Mouse (Mus musculus): ENCODE data around the gene Uba2. TPM values are rescaled to one million over a fixed set of nuclear protein-coding genes. Genes with fewer than 3 reads are reported as not detected.
"Not testable (repeated sequence)": the region's sequence is repeated elsewhere in the genome, so short reads cannot be mapped to it uniquely, and the experiment has no call there.

Uba2 gene
- polyA plus RNA-seq, 1 experiment, result 32.7 TPM

- 83% methylated on average over 6 of the region's 6 CpGs for WGBS
- Histone ChIP-seq H3K27me3 (replicated peaks; ENCODE audit: control insufficient read depth, insufficient read depth, low read length) (no peaks in the 10 kb centered on the region), H3K4me3 (ENCODE audit: insufficient read depth, low read depth, low read length) (no peak overlapping the region), H3K36me3 (ENCODE audit: control insufficient read depth, insufficient read depth, low read length) (no peaks in the 10 kb centered on the region), H3K4me1 (ENCODE audit: control insufficient read depth, insufficient read depth, low read length) (no peaks in the 10 kb centered on the region), H3K27ac (ENCODE audit: insufficient read depth, low read depth, low read length) (no peak overlapping the region)
- TF ChIP-seq CTCF (conservative IDR thresholded peaks at IDR 0.05; ENCODE audit: insufficient read depth, insufficient read length, low read depth, low read length), result no peak
- DNase-seq, result no peak
Measured at GRCm38 (mm10) chr7:34122987-34123720, 46.2 kb downstream of the Uba2 start.

DNA sequence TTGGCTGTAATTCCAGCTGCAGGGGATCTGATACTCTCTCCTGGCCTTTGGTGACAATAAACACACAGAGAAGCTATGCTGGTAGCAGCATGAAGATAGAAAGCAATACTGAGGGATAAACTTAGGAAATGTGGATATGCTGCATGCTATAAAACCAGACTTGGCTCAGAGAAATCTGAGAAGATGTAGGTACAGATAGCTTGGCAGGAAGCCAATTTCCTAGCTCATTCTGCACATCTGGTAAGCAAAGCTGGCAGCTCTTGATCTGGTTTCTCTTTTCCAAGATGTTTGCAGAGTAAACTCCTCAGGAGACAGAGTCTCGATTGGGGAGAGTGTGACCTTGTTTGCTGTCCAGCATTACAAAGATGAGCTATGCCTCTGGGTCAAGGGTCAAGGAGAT, 48.8 kb downstream of the Uba2 start:
- WGBS, result 11% methylated on average over 1 of the region's 1 CpGs
- not testable (repeated sequence) for H3K27ac ChIP-seq (ENCODE audit: insufficient read depth, low read depth, low read length); H3K4me3 ChIP-seq (ENCODE audit: insufficient read depth, low read depth, low read length); DNase-seq; H3K36me3 ChIP-seq (ENCODE audit: control insufficient read depth, insufficient read depth, low read length); H3K4me1 ChIP-seq (ENCODE audit: control insufficient read depth, insufficient read depth, low read length); H3K27me3 ChIP-seq (replicated peaks; ENCODE audit: control insufficient read depth, insufficient read depth, low read length)

GRCm38 (mm10) chr7:34116601-34117000, 52.8 kb downstream of the Uba2 start:
- no peak overlapping the region for H3K4me3 ChIP-seq (ENCODE audit: insufficient read depth, low read depth, low read length)
- no peak overlapping the region for H3K27ac ChIP-seq (ENCODE audit: insufficient read depth, low read depth, low read length)
- WGBS, result 59% methylated on average over 3 of the region's 3 CpGs
- TF ChIP-seq CTCF (conservative IDR thresholded peaks at IDR 0.05; ENCODE audit: insufficient read depth, insufficient read length, low read depth, low read length) (no peak), POLR2A (IDR thresholded peaks at IDR 0.05; ENCODE audit: low read depth, low read length) (no peak)
- H3K27me3 ChIP-seq (replicated peaks; ENCODE audit: control insufficient read depth, insufficient read depth, low read length), result no peaks in the 10 kb centered on the region
- H3K36me3 ChIP-seq (ENCODE audit: control insufficient read depth, insufficient read depth, low read length), result no peaks in the 10 kb centered on the region
- H3K4me1 ChIP-seq (ENCODE audit: control insufficient read depth, insufficient read depth, low read length), result no peaks in the 10 kb centered on the region
- no peak for DNase-seq

DNA sequence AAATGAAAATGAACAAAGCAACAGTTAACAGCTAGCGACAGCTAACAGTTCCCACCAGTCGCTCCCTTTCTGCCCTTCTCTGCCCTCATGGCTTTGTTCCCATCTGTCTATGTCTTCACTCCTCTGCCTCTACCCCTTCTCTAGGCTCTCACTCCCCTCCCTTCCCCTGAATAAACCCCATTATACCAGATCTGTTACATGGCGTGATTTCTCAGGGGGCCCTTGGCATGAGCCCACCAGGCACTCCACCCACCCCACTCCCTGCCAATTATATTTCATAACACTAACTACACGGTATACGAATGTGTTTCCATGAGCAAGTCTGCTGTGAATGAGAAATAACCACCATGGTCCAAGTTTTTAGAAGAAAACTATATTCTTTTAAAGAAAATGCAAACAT, 60.2 kb downstream of the Uba2 start:
- Histone ChIP-seq H3K4me1 (ENCODE audit: control insufficient read depth, insufficient read depth, low read length) (no peaks in the 10 kb centered on the region), H3K27me3 (replicated peaks; ENCODE audit: control insufficient read depth, insufficient read depth, low read length) (no peaks in the 10 kb centered on the region), H3K4me3 (ENCODE audit: insufficient read depth, low read depth, low read length) (no peak overlapping the region), H3K27ac (ENCODE audit: insufficient read depth, low read depth, low read length) (no peak overlapping the region), H3K36me3 (ENCODE audit: control insufficient read depth, insufficient read depth, low read length) (no peaks in the 10 kb centered on the region)
- DNase-seq, result no peak
- TF ChIP-seq POLR2A (IDR thresholded peaks at IDR 0.05; ENCODE audit: low read depth, low read length), result no peak
- no peak for TF ChIP-seq CTCF (conservative IDR thresholded peaks at IDR 0.05; ENCODE audit: insufficient read depth, insufficient read length, low read depth, low read length)
- 85% methylated on average over 5 of the region's 5 CpGs for WGBS

GRCm38 (mm10) chr7:34101276-34101675, 68.1 kb downstream of the Uba2 start:
- Histone ChIP-seq H3K4me1 (ENCODE audit: control insufficient read depth, insufficient read depth, low read length) (no peaks in the 10 kb centered on the region), H3K4me3 (ENCODE audit: insufficient read depth, low read depth, low read length) (no peak overlapping the region), H3K36me3 (ENCODE audit: control insufficient read depth, insufficient read depth, low read length) (no peaks in the 10 kb centered on the region), H3K27me3 (replicated peaks; ENCODE audit: control insufficient read depth, insufficient read depth, low read length) (no peaks in the 10 kb centered on the region), H3K27ac (ENCODE audit: insufficient read depth, low read depth, low read length) (no peak overlapping the region)
- TF ChIP-seq CTCF (conservative IDR thresholded peaks at IDR 0.05; ENCODE audit: insufficient read depth, insufficient read length, low read depth, low read length) (no peak), POLR2A (IDR thresholded peaks at IDR 0.05; ENCODE audit: low read depth, low read length) (no peak)
- DNase-seq, result no peak

DNA sequence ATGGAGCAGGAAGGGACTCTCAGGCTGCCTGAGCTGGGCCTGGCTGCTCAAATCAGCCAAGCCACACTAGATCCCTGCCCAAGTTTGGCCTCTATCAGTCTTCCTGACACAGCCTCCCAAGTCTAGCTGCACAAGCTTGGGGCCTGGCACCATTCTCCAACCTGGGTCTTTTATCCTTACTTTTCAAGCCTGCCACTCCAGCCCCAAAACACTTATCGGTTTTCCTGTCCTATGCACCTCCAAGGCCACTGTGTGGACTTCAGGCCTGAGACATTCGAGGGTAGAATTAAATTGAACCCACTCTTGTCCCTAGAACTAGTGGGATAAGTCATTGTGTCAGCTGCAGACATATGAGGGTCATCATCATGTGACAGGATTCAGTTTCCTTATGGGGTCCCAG, 69.4 kb downstream of the Uba2 start:
- H3K4me1 ChIP-seq (ENCODE audit: control insufficient read depth, insufficient read depth, low read length), result no peaks in the 10 kb centered on the region
- WGBS, result 80% methylated on average over 2 of the region's 2 CpGs
- TF ChIP-seq POLR2A (IDR thresholded peaks at IDR 0.05; ENCODE audit: low read depth, low read length) (no peak), CTCF (conservative IDR thresholded peaks at IDR 0.05; ENCODE audit: insufficient read depth, insufficient read length, low read depth, low read length) (no peak)
- no peak for DNase-seq
- H3K36me3 ChIP-seq (ENCODE audit: control insufficient read depth, insufficient read depth, low read length), result no peaks in the 10 kb centered on the region
- H3K4me3 ChIP-seq (ENCODE audit: insufficient read depth, low read depth, low read length), result no peak overlapping the region
- no peaks in the 10 kb centered on the region for H3K27me3 ChIP-seq (replicated peaks; ENCODE audit: control insufficient read depth, insufficient read depth, low read length)
- H3K27ac ChIP-seq (ENCODE audit: insufficient read depth, low read depth, low read length), result no peak overlapping the region

GRCm38 (mm10) chr7:34094911-34095481, 74.4 kb downstream of the Uba2 start, which contains the start of gene Scgb1b30:
Gene Scgb1b30 (plus strand): TSS chr7:34095431.
- no peak for DNase-seq
- no peak for TF ChIP-seq CTCF (conservative IDR thresholded peaks at IDR 0.05; ENCODE audit: insufficient read depth, insufficient read length, low read depth, low read length)
- TF ChIP-seq POLR2A (IDR thresholded peaks at IDR 0.05; ENCODE audit: low read depth, low read length), result no peak
- Histone ChIP-seq H3K27ac (ENCODE audit: insufficient read depth, low read depth, low read length) (no peak within 1 kb of the TSS), H3K4me3 (ENCODE audit: insufficient read depth, low read depth, low read length) (no peak within 1 kb of the TSS), H3K36me3 (ENCODE audit: control insufficient read depth, insufficient read depth, low read length) (no peaks in the 10 kb centered on the region), H3K27me3 (replicated peaks; ENCODE audit: control insufficient read depth, insufficient read depth, low read length) (no peaks in the 10 kb centered on the region), H3K4me1 (ENCODE audit: control insufficient read depth, insufficient read depth, low read length) (no peaks in the 10 kb centered on the region)
- 78% methylated on average over 3 of the region's 3 CpGs for WGBS

Other genes starting within 250 kb of the Uba2 start
- not detected in 2 replicates for gene Scgb2b26, start 224.6 kb downstream of the Uba2 start, polyA plus RNA-seq (2012; rRNA removed)
- not detected in 2 replicates for gene Scgb2b27, start 155.7 kb downstream of the Uba2 start, polyA plus RNA-seq (2012; rRNA removed)
- not detected in 2 replicates for gene Scgb1b27, start 148.1 kb downstream of the Uba2 start, polyA plus RNA-seq (2012; rRNA removed)
- gene Scgb1b30, start 74.2 kb downstream of the Uba2 start, polyA plus RNA-seq (2012; rRNA removed), result not detected in 2 replicates
- gene Wtip, start 36.3 kb downstream of the Uba2 start, polyA plus RNA-seq (2012; rRNA removed), result 22.6 and 28.7 TPM in 2 replicates
- 22.8 and 25.1 TPM in 2 replicates for gene Pdcd2l, start 27.1 kb upstream of the Uba2 start, polyA plus RNA-seq (2012; rRNA removed)
- 413 and 444 TPM in 2 replicates for gene Gpi1, start 60.7 kb upstream of the Uba2 start, polyA plus RNA-seq (2012; rRNA removed)
- gene Gm6096, start 81.4 kb upstream of the Uba2 start, polyA plus RNA-seq (2012; rRNA removed), result not detected in 2 replicates
- gene 4931406P16Rik, start 144.0 kb upstream of the Uba2 start, polyA plus RNA-seq (2012; rRNA removed), result 24.6 and 27.0 TPM in 2 replicates
- 41.5 and 48.1 TPM in 2 replicates for gene Lsm14a, start 223.7 kb upstream of the Uba2 start, polyA plus RNA-seq (2012; rRNA removed)